Comparison of ENCODE assay signal across 8 mouse cellular contexts in the genomic region with DNA sequence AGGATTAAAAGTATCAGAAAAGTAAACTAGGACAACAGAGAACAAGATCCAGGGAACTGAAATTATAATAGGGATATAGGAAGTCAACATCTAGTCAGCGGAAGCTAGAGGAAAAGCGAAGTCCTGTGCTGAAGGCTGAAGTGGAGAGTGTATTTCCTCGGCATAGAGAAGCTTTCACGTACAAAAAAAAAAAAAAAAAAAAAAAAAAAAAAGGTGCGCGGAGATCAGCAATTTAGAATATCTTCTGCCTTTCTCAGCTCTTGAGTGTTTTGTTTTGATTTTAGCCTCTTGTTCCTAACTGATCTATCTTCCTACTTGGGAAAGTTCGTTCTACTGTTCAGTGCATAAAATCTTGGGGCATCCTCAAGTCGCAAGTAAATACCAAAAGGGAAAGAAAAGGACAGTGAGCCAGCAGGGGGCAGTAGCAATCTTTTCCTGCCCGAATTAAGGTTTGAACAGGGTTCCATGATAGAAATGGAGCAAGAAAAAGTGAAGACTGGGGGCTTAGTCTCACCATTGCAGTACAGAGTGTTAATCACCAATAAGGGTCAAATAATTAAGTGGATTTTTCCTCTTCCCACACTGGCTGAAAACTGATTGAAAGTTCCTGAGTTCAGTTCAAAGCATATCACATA. TPM values are rescaled to one million over a fixed set of nuclear protein-coding genes. Genes with fewer than 3 reads are reported as not detected.
DNase-seq lines count a peak whose midpoint lies in the region; ATAC-seq and TF ChIP-seq lines count a peak whose summit lies in the region.

No protein-coding gene starts in this region.

- no peaks in the 10 kb centered on the region for H3K4me1 ChIP-seq in cortical plate, adult 2 months (ENCODE audit: control insufficient read depth, insufficient read depth, low read length)
- no peaks in the 10 kb centered on the region for H3K4me1 ChIP-seq in heart, postnatal 0 days (ENCODE audit: control insufficient read depth, insufficient read depth)
- no peaks in the 10 kb centered on the region for H3K4me1 ChIP-seq in neural tube, embryonic 12.5 days

- WGBS in heart, postnatal 0 days, result 18% methylated on average over 9 of the region's 9 CpGs
- 14% methylated on average over 9 of the region's 9 CpGs for WGBS in neural tube, embryonic 12.5 days

- intact Hi-C loops in gastrocnemius, adult 2 months (cut with DNase I), result no loop called here
- intact Hi-C loops in gastrocnemius, postnatal 36 days (cut with DNase I), result no loop called here

- peak; percentile 4; the same call in 1 of the 2 replicates for TF ChIP-seq CTCF in gastrocnemius, adult 2 months (IDR thresholded peaks at IDR 0.05)
- peak; percentile 31; the same call in 1 of the 2 replicates for TF ChIP-seq CTCF in cortical plate, adult 2 months (IDR thresholded peaks at IDR 0.05; ENCODE audit: extremely low read depth, insufficient read depth, low read length)
- TF ChIP-seq CTCF in heart, postnatal 0 days (IDR thresholded peaks at IDR 0.05; ENCODE audit: low read depth), result 0 out of 2 replicates have a peak, but pooled peaks have one; percentile 3

- no peak for TF ChIP-seq POLR2A in cortical plate, adult 2 months (IDR thresholded peaks at IDR 0.05; ENCODE audit: extremely low read depth, insufficient read depth, low read length)

- DNase-seq in gastrocnemius, adult 2 months, result no peak
- DNase-seq in gastrocnemius, postnatal 36 days, result no peak
- DNase-seq in MN1 (ENCODE audit: low spot score), result peak; percentile 20
- no peak for DNase-seq in heart, postnatal 0 days (ENCODE audit: low spot score)
- peak; percentile 15 for DNase-seq in left cerebral cortex, adult 11 months (ENCODE audit: low spot score)
- no peak for DNase-seq in spleen, postnatal 4 days (ENCODE audit: low spot score in 2 of 2)

- H3K36me3 ChIP-seq in heart, postnatal 0 days (replicated peaks; ENCODE audit: control insufficient read depth, insufficient read depth, low read length), result no peaks in the 10 kb centered on the region
- H3K36me3 ChIP-seq in neural tube, embryonic 12.5 days, result no peaks in the 10 kb centered on the region

- no peak overlapping the region for H3K4me3 ChIP-seq in gastrocnemius, adult 2 months
- peak overlapping the region; percentile 35 for H3K4me3 ChIP-seq in cortical plate, adult 2 months (ENCODE audit: insufficient read depth, low read length)
- 0 out of 2 replicates have a peak overlapping the region, but pooled peaks have one; percentile 15 for H3K4me3 ChIP-seq in heart, postnatal 0 days (ENCODE audit: low read depth, low read length)
- H3K4me3 ChIP-seq in neural tube, embryonic 12.5 days, result 0 out of 2 replicates have a peak overlapping the region, but pooled peaks have one; percentile 20

- H3K9me3 ChIP-seq in heart, postnatal 0 days (replicated peaks; ENCODE audit: control insufficient read depth, low read length), result no peaks in the 10 kb centered on the region
- H3K9me3 ChIP-seq in neural tube, embryonic 12.5 days, result no peaks in the 10 kb centered on the region

- H3K27me3 ChIP-seq in heart, postnatal 0 days (ENCODE audit: control insufficient read depth, insufficient read depth, low read length), result no peaks in the 10 kb centered on the region
- H3K27me3 ChIP-seq in neural tube, embryonic 12.5 days (replicated peaks), result no peaks in the 10 kb centered on the region

- no peak for TF ChIP-seq EP300 in heart, postnatal 0 days (IDR thresholded peaks at IDR 0.05; ENCODE audit: low read depth)

- H3K9ac ChIP-seq in heart, postnatal 0 days (replicated peaks; ENCODE audit: low read depth, low read length), result no peak overlapping the region
- H3K9ac ChIP-seq in neural tube, embryonic 12.5 days, result no peak overlapping the region

- no peak overlapping the region for H3K27ac ChIP-seq in gastrocnemius, adult 2 months
- H3K27ac ChIP-seq in cortical plate, adult 2 months (ENCODE audit: insufficient read depth, low read length), result no peak overlapping the region
- no peak overlapping the region for H3K27ac ChIP-seq in heart, postnatal 0 days (ENCODE audit: low read depth)
- no peak overlapping the region for H3K27ac ChIP-seq in neural tube, embryonic 12.5 days

- ATAC-seq in heart, postnatal 0 days (ENCODE audit: insufficient read depth, low read depth), result no peak
- no peak for ATAC-seq in neural tube, embryonic 12.5 days (ENCODE audit: low FRiP score, low read depth)

- H3K4me2 ChIP-seq in heart, postnatal 0 days (ENCODE audit: low read depth, low read length), result peak overlapping the region; percentile 46; the same call in 1 of the 2 replicates
- H3K4me2 ChIP-seq in neural tube, embryonic 12.5 days (replicated peaks), result peak overlapping the region; percentile 56

RNA-seq across cellular contexts. Expression of a gene that starts 0.6 kb away (rescaled TPM):
- not detected for total RNA-seq in gastrocnemius, adult 2 months (2021)
- total RNA-seq in gastrocnemius, postnatal 36 days (2021), result not detected
- polyA plus RNA-seq in cortical plate, adult 2 months (2012; rRNA removed), result 5.3 and 5.4 TPM in 2 replicates
- not detected in 2 replicates for total RNA-seq in heart, postnatal 0 days (2014; rRNA removed; ENCODE audit: low replicate concordance)
- not detected in 2 replicates for polyA plus RNA-seq in heart, postnatal 0 days (2015; fragmentation: Nextera tagmentation; extraction: Ambion mirVana)
- 10.9 and 11.7 TPM in 2 replicates for polyA plus RNA-seq in neural tube, embryonic 12.5 days (2016; fragmentation: Nextera tagmentation; extraction: Ambion mirVana)

Comparison
In these comparisons a context has a peak if more than half of its experiments do, and no peak if none do; other contexts are left out.
1. DNase-seq: peak in MN1 (single experiment) and left cerebral cortex, adult 11 months (single experiment); none in gastrocnemius, adult 2 months (single experiment), gastrocnemius, postnatal 36 days (0 of 2), heart, postnatal 0 days (single experiment) and spleen, postnatal 4 days (0 of 2).
2. Peak in every context shown above with its lines, with median percentiles within 50 percentile points of each other: CTCF ChIP-seq.